Mouse (Mus musculus) CD4-positive, CD25-positive, alpha-beta regulatory T cell, adult 9 weeks (primary cell): ENCODE data around the gene Homer2. TPM values are rescaled to one million over a fixed set of nuclear protein-coding genes. Genes with fewer than 3 reads are reported as not detected.

Experiments used
- polyA plus RNA-seq: library from polyadenylated mRNA; unstranded; fragments of 100-300 nt; shearing (Covaris generic); gene quantifications from one replicate; pipeline ENCODE4 v1.2.1, GENCODE M21; 2017

Homer2 gene
- 0.06 TPM for polyA plus RNA-seq

GRCm38 (mm10) chr7:81707471-81708140 lies at the start of gene Homer2:
Gene Homer2, minus strand, starts transcription at chr7:81707527.

DNA sequence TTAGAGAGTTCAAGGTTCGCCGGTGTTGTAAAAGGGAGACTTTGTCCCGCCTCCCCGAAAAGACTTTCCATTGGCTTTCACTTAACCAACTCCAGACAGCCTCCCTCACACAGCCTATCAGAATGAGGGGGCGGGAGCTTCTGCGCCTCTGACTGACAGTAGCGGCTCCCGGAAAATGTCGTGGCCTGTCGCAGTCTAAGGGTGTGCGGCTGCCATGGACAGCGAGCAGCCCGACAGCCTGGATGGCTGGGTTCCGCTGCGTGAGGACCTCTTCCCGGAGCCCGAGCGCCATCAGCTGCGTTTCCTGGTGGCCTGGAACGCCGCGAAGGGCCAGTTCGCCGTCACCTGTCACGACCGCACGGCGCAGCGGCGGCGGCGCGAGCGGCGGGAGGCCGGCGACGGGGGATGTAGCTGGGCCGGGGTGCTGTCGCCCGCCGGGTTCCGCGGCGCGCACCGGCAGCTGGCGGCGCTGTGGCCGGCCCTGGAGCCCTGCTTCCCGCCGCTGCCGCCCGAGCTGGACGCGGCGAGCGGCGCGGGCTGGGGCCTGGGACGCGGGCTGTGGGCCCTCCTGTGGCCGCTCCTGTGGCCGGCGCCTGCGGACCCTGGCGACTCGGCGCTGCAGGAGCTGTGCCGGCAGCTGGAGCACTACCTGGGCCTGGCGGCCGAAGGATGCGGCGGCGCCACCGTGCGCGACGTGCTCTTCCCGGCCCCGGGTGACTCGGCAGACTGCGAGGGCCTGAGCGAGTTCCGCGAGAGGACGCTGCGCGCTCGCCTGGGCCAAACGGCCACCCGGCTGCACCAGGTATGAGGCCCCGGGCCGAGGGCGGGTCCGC lies 136.0 kb downstream of the Homer2 start, which contains the start of gene Whamm:
TSS of gene Whamm (plus strand) at position 159 of the 833 bp plus-strand sequence.

GRCm38 (mm10) chr7:81566892-81567291 lies 140.4 kb downstream of the Homer2 start, which contains the start of gene Fsd2:
Gene Fsd2, minus strand, starts transcription at chr7:81566944.

Other genes starting within 250 kb of the Homer2 start
- gene Ap3b2, start 213.6 kb downstream of the Homer2 start, polyA plus RNA-seq = not detected
- not detected for gene BC048679, start 209.2 kb downstream of the Homer2 start, polyA plus RNA-seq
- gene Fsd2, start 140.6 kb downstream of the Homer2 start, polyA plus RNA-seq = 6.8 TPM
- gene Whamm, start 136.3 kb downstream of the Homer2 start, polyA plus RNA-seq = 2.6 TPM
- 150 TPM for gene Ramac, start 55.4 kb upstream of the Homer2 start, polyA plus RNA-seq
- 79.0 TPM for gene 3110040N11Rik, start 82.0 kb upstream of the Homer2 start, polyA plus RNA-seq
- 9.7 TPM for gene Btbd1, start 121.9 kb upstream of the Homer2 start, polyA plus RNA-seq
- not detected for gene Gm10160, start 148.3 kb upstream of the Homer2 start, polyA plus RNA-seq
- gene Tm6sf1, start 151.5 kb upstream of the Homer2 start, polyA plus RNA-seq = 7.4 TPM
- 4.6 TPM for gene Hdgfl3, start 226.9 kb upstream of the Homer2 start, polyA plus RNA-seq